Mouse (Mus musculus): ENCODE results near the gene Gria1. TPM values are rescaled to one million over a fixed set of nuclear protein-coding genes. Genes with fewer than 3 reads are reported as not detected.
A peak's percentile ranks its signal among the peaks of the same experiment; 100 is the strongest.

The Gria1 gene
- polyA plus RNA-seq, 1 experiment: 0.04 TPM

GRCm38 (mm10) chr11:57214583-57214982 is 203.4 kb downstream of the Gria1 start:
- no peak overlapping the region for H3K4me3 ChIP-seq
- TF ChIP-seq MYOG (IDR thresholded peaks at IDR 0.05; ENCODE audit: control insufficient read depth in 1 of 3, insufficient read depth in 1 of 3, insufficient read length in 2 of 3, low read depth in 2 of 3) (no peak), MAX (IDR thresholded peaks at IDR 0.05; ENCODE audit: low read depth) (no peak), MYOD1 (IDR thresholded peaks at IDR 0.05; ENCODE audit: control insufficient read depth in 1 of 3, insufficient read length in 2 of 3, low read depth in 2 of 3) (peak in 1 of 3 experiments; percentile 1), CEBPB (IDR thresholded peaks at IDR 0.05; ENCODE audit: insufficient read depth, poor library complexity, severe bottlenecking) (no peak)
- H3K79me2 ChIP-seq (ENCODE audit: control insufficient read depth, insufficient read depth): no peaks in the 10 kb centered on the region
- no peaks in the 10 kb centered on the region for H3K36me3 ChIP-seq (ENCODE audit: control insufficient read depth, insufficient read depth)
- no peak overlapping the region for H3K4me2 ChIP-seq (ENCODE audit: low read depth)
- H3K27me3 ChIP-seq (ENCODE audit: control insufficient read depth, insufficient read depth, insufficient read length): no peaks in the 10 kb centered on the region
- H3ac ChIP-seq (ENCODE audit: control insufficient read depth, insufficient read length): no peak overlapping the region

GRCm38 (mm10) chr11:57222797-57223569 is 211.8 kb downstream of the Gria1 start:
- no peak overlapping the region for H3ac ChIP-seq (ENCODE audit: control insufficient read depth, insufficient read length)
- H3K4me2 ChIP-seq (ENCODE audit: low read depth): no peak overlapping the region
- no peaks in the 10 kb centered on the region for H3K79me2 ChIP-seq (ENCODE audit: control insufficient read depth, insufficient read depth)
- TF ChIP-seq MAX (IDR thresholded peaks at IDR 0.05; ENCODE audit: low read depth) (no peak), E2F4 (IDR thresholded peaks at IDR 0.05; ENCODE audit: insufficient read depth) (no peak), TCF12 (IDR thresholded peaks at IDR 0.05; ENCODE audit: insufficient read depth, poor library complexity, severe bottlenecking) (no peak), MYOG (IDR thresholded peaks at IDR 0.05; ENCODE audit: control insufficient read depth in 1 of 3, insufficient read depth in 1 of 3, insufficient read length in 2 of 3, low read depth in 2 of 3) (no peak), USF1 (IDR thresholded peaks at IDR 0.05; ENCODE audit: low read depth) (no peak), POLR2A (IDR thresholded peaks at IDR 0.05; ENCODE audit: insufficient read length, low read depth) (no peak), SRF (IDR thresholded peaks at IDR 0.05; ENCODE audit: control insufficient read depth, insufficient read length, low read depth) (no peak), POLR2AphosphoS2 (IDR thresholded peaks at IDR 0.05; ENCODE audit: insufficient read length, low read depth) (no peak), TCF3 (IDR thresholded peaks at IDR 0.05; ENCODE audit: insufficient read length, low read depth) (no peak), MYOD1 (IDR thresholded peaks at IDR 0.05; ENCODE audit: control insufficient read depth in 1 of 3, insufficient read length in 2 of 3, low read depth in 2 of 3) (no peak), CEBPB (IDR thresholded peaks at IDR 0.05; ENCODE audit: insufficient read depth, poor library complexity, severe bottlenecking) (no peak), REST (IDR thresholded peaks at IDR 0.05; ENCODE audit: insufficient read depth, insufficient read length) (no peak)
- no peak overlapping the region for H3K4me3 ChIP-seq
- no peaks in the 10 kb centered on the region for H3K27me3 ChIP-seq (ENCODE audit: control insufficient read depth, insufficient read depth, insufficient read length)
- H3K36me3 ChIP-seq (ENCODE audit: control insufficient read depth, insufficient read depth): no peaks in the 10 kb centered on the region

GRCm38 (mm10) chr11:57235446-57235845 is 224.3 kb downstream of the Gria1 start:
- Histone ChIP-seq H3K4me3 (no peak overlapping the region), H3K27me3 (ENCODE audit: control insufficient read depth, insufficient read depth, insufficient read length) (no peaks in the 10 kb centered on the region), H3K79me2 (ENCODE audit: control insufficient read depth, insufficient read depth) (no peaks in the 10 kb centered on the region), H3K4me2 (ENCODE audit: low read depth) (no peak overlapping the region), H3ac (ENCODE audit: control insufficient read depth, insufficient read length) (no peak overlapping the region), H3K36me3 (ENCODE audit: control insufficient read depth, insufficient read depth) (no peaks in the 10 kb centered on the region)
- TF ChIP-seq SRF (IDR thresholded peaks at IDR 0.05; ENCODE audit: control insufficient read depth, insufficient read length, low read depth): no peak
- no peak for TF ChIP-seq MYOG (IDR thresholded peaks at IDR 0.05; ENCODE audit: control insufficient read depth in 1 of 3, insufficient read depth in 1 of 3, insufficient read length in 2 of 3, low read depth in 2 of 3)
- no peak for TF ChIP-seq REST (IDR thresholded peaks at IDR 0.05; ENCODE audit: insufficient read depth, insufficient read length)
- TF ChIP-seq CEBPB (IDR thresholded peaks at IDR 0.05; ENCODE audit: insufficient read depth, poor library complexity, severe bottlenecking): no peak

- TF ChIP-seq POLR2A (IDR thresholded peaks at IDR 0.05; ENCODE audit: insufficient read length, low read depth) (no peak), MYOG (IDR thresholded peaks at IDR 0.05; ENCODE audit: control insufficient read depth in 1 of 3, insufficient read depth in 1 of 3, insufficient read length in 2 of 3, low read depth in 2 of 3) (no peak), MAX (IDR thresholded peaks at IDR 0.05; ENCODE audit: low read depth) (no peak), SRF (IDR thresholded peaks at IDR 0.05; ENCODE audit: control insufficient read depth, insufficient read length, low read depth) (no peak), TCF3 (IDR thresholded peaks at IDR 0.05; ENCODE audit: insufficient read length, low read depth) (no peak), REST (IDR thresholded peaks at IDR 0.05; ENCODE audit: insufficient read depth, insufficient read length) (no peak), E2F4 (IDR thresholded peaks at IDR 0.05; ENCODE audit: insufficient read depth) (no peak), POLR2AphosphoS2 (IDR thresholded peaks at IDR 0.05; ENCODE audit: insufficient read length, low read depth) (no peak), USF1 (IDR thresholded peaks at IDR 0.05; ENCODE audit: low read depth) (no peak), MYOD1 (IDR thresholded peaks at IDR 0.05; ENCODE audit: control insufficient read depth in 1 of 3, insufficient read length in 2 of 3, low read depth in 2 of 3) (no peak), TCF12 (IDR thresholded peaks at IDR 0.05; ENCODE audit: insufficient read depth, poor library complexity, severe bottlenecking) (no peak), CEBPB (IDR thresholded peaks at IDR 0.05; ENCODE audit: insufficient read depth, poor library complexity, severe bottlenecking) (no peak)
- Histone ChIP-seq H3K4me3 (no peak overlapping the region), H3K79me2 (ENCODE audit: control insufficient read depth, insufficient read depth) (no peaks in the 10 kb centered on the region), H3K4me2 (ENCODE audit: low read depth) (no peak overlapping the region), H3K36me3 (ENCODE audit: control insufficient read depth, insufficient read depth) (no peaks in the 10 kb centered on the region), H3K27me3 (ENCODE audit: control insufficient read depth, insufficient read depth, insufficient read length) (no peaks in the 10 kb centered on the region), H3ac (ENCODE audit: control insufficient read depth, insufficient read length) (no peak overlapping the region)
Observed at GRCm38 (mm10) chr11:57236431-57236830, 225.2 kb downstream of the Gria1 start.

GRCm38 (mm10) chr11:57239758-57240157 is 228.6 kb downstream of the Gria1 start:
- Histone ChIP-seq H3K27me3 (ENCODE audit: control insufficient read depth, insufficient read depth, insufficient read length) (no peaks in the 10 kb centered on the region), H3K36me3 (ENCODE audit: control insufficient read depth, insufficient read depth) (no peaks in the 10 kb centered on the region)

More at GRCm38 (mm10) chr11:57239758-57240157, 228.6 kb downstream of the Gria1 start:
- Histone ChIP-seq H3K4me2 (ENCODE audit: low read depth) (no peak overlapping the region), H3K4me3 (no peak overlapping the region), H3ac (ENCODE audit: control insufficient read depth, insufficient read length) (no peak overlapping the region), H3K79me2 (ENCODE audit: control insufficient read depth, insufficient read depth) (no peaks in the 10 kb centered on the region)
- TF ChIP-seq MAX (IDR thresholded peaks at IDR 0.05; ENCODE audit: low read depth): no peak
- TF ChIP-seq REST (IDR thresholded peaks at IDR 0.05; ENCODE audit: insufficient read depth, insufficient read length): no peak
- TF ChIP-seq TCF3 (IDR thresholded peaks at IDR 0.05; ENCODE audit: insufficient read length, low read depth): no peak
- no peak for TF ChIP-seq TCF12 (IDR thresholded peaks at IDR 0.05; ENCODE audit: insufficient read depth, poor library complexity, severe bottlenecking)
- no peak for TF ChIP-seq E2F4 (IDR thresholded peaks at IDR 0.05; ENCODE audit: insufficient read depth)
- TF ChIP-seq MYOG (IDR thresholded peaks at IDR 0.05; ENCODE audit: control insufficient read depth in 1 of 3, insufficient read depth in 1 of 3, insufficient read length in 2 of 3, low read depth in 2 of 3): no peak
- TF ChIP-seq CEBPB (IDR thresholded peaks at IDR 0.05; ENCODE audit: insufficient read depth, poor library complexity, severe bottlenecking): no peak
- no peak for TF ChIP-seq MYOD1 (IDR thresholded peaks at IDR 0.05; ENCODE audit: control insufficient read depth in 1 of 3, insufficient read length in 2 of 3, low read depth in 2 of 3)
- TF ChIP-seq POLR2AphosphoS2 (IDR thresholded peaks at IDR 0.05; ENCODE audit: insufficient read length, low read depth): no peak
- no peak for TF ChIP-seq USF1 (IDR thresholded peaks at IDR 0.05; ENCODE audit: low read depth)
- TF ChIP-seq POLR2A (IDR thresholded peaks at IDR 0.05; ENCODE audit: insufficient read length, low read depth): no peak
